Mouse (Mus musculus): ENCODE data around the gene Agfg2. TPM values are rescaled to one million over a fixed set of nuclear protein-coding genes. Genes with fewer than 3 reads are reported as not detected.

The Agfg2 gene
- polyA plus RNA-seq, 1 experiment from 2014 or later = 14.8 TPM

- H3K4me3 ChIP-seq (ENCODE audit: low read length) = no peak overlapping the region
- WGBS = 85% methylated on average over 3 of the region's 3 CpGs
- no peak overlapping the region for H3K4me2 ChIP-seq (replicated peaks; ENCODE audit: low read depth, low read length)
- no peaks in the 10 kb centered on the region for H3K27me3 ChIP-seq (ENCODE audit: control insufficient read depth, insufficient read depth, low read length)
- H3K4me1 ChIP-seq (ENCODE audit: control insufficient read depth, insufficient read depth, low read length) = no peaks in the 10 kb centered on the region
- no peak overlapping the region for H3K9ac ChIP-seq (ENCODE audit: low read depth, low read length)
- H3K36me3 ChIP-seq (ENCODE audit: control insufficient read depth, insufficient read depth, low read length) = no peaks in the 10 kb centered on the region
- H3K9me3 ChIP-seq (ENCODE audit: control insufficient read depth, low read length) = no peaks in the 10 kb centered on the region
- no peak overlapping the region for H3K27ac ChIP-seq (ENCODE audit: low read depth, low read length)
- no peak for ATAC-seq (ENCODE audit: low FRiP score, low TSS enrichment)
Measured at GRCm38 (mm10) chr5:137689974-137690373, 5.4 kb upstream of the Agfg2 start.

DNA sequence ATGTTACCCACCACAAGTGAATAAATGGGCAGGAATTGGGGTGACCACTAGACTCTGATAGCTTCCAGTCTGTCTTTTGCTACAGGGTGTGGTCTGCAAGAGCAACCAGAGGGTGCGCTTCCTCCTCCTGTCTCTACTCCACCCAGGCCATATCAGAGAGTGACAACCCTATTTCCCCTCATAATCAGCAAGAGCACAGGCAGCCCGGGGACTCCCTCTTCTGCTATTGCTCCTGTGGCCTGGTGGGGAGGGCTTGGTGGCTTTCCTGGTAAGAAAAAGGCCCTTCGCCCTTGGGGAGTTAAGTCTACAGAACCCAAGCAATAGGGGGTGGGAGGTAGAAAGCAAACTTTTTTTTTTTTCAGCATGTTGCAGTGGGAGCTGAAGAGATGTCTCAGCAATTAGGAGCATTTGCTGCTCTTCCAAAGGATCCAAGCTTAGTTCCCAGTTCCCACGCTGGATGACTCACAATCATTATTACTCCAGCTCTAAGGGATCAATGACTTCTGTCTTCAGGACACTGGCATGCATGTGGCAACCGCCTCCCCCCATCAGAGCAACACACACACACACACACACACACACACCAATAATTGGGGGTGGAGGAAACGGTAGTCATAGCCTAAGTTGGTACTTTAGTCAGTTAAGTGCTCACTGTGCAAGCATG lies 1.7 kb upstream of the Agfg2 start:
- Histone ChIP-seq H3K27ac (ENCODE audit: low read depth, low read length) (no peak overlapping the region), H3K4me1 (ENCODE audit: control insufficient read depth, insufficient read depth, low read length) (peaks cover 11% of the 10 kb centered on the region), H3K27me3 (ENCODE audit: control insufficient read depth, insufficient read depth, low read length) (no peaks in the 10 kb centered on the region), H3K4me3 (ENCODE audit: low read length) (no peak overlapping the region), H3K36me3 (ENCODE audit: control insufficient read depth, insufficient read depth, low read length) (no peaks in the 10 kb centered on the region), H3K9ac (ENCODE audit: low read depth, low read length) (no peak overlapping the region), H3K4me2 (replicated peaks; ENCODE audit: low read depth, low read length) (no peak overlapping the region), H3K9me3 (ENCODE audit: control insufficient read depth, low read length) (no peaks in the 10 kb centered on the region)
- no peak for ATAC-seq (ENCODE audit: low FRiP score, low TSS enrichment)
- WGBS = 81% methylated on average over 6 of the region's 6 CpGs

DNA sequence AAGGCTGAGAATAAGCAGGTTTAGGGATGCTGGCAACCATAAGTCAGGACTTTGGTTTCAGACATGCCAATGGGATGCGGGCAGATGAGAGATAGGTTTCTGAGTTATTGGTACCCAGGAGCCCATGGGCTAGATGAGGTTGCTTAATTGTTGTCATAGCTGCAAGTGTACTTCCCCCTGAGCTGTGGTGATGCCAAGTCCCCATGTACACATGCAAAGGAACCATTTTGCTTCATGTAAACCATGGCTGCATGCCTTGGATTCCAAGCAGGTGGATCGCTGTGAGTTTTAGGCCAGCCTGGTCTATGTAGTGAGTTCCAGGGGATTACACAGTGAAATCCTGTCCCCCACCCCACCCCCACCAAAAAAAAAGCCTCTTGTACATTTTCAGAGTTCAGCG lies 1.1 kb upstream of the Agfg2 start:
- no peak for ATAC-seq (ENCODE audit: low FRiP score, low TSS enrichment)
- H3K27ac ChIP-seq (ENCODE audit: low read depth, low read length) = no peak overlapping the region
- WGBS = 92% methylated on average over 3 of the region's 3 CpGs
- peaks cover 11% of the 10 kb centered on the region for H3K4me1 ChIP-seq (ENCODE audit: control insufficient read depth, insufficient read depth, low read length)
- H3K9me3 ChIP-seq (ENCODE audit: control insufficient read depth, low read length) = no peaks in the 10 kb centered on the region
- H3K9ac ChIP-seq (ENCODE audit: low read depth, low read length) = no peak overlapping the region
- H3K4me2 ChIP-seq (replicated peaks; ENCODE audit: low read depth, low read length) = no peak overlapping the region
- no peaks in the 10 kb centered on the region for H3K27me3 ChIP-seq (ENCODE audit: control insufficient read depth, insufficient read depth, low read length)
- no peak overlapping the region for H3K4me3 ChIP-seq (ENCODE audit: low read length)
- no peaks in the 10 kb centered on the region for H3K36me3 ChIP-seq (ENCODE audit: control insufficient read depth, insufficient read depth, low read length)

GRCm38 (mm10) chr5:137683388-137684293 lies 885 bp downstream of the Agfg2 start:
- WGBS = 10% methylated on average over 28 of the region's 28 CpGs
- H3K4me1 ChIP-seq (ENCODE audit: control insufficient read depth, insufficient read depth, low read length) = peaks cover 11% of the 10 kb centered on the region
- H3K4me2 ChIP-seq (replicated peaks; ENCODE audit: low read depth, low read length) = peak overlapping the region; percentile 87
- peak overlapping the region; percentile 74 for H3K4me3 ChIP-seq (ENCODE audit: low read length)
- H3K9ac ChIP-seq (ENCODE audit: low read depth, low read length) = peak overlapping the region; percentile 62
- peak overlapping the region; percentile 44; the same call in 1 of the 2 replicates for H3K27ac ChIP-seq (ENCODE audit: low read depth, low read length)
- no peaks in the 10 kb centered on the region for H3K36me3 ChIP-seq (ENCODE audit: control insufficient read depth, insufficient read depth, low read length)
- no peaks in the 10 kb centered on the region for H3K27me3 ChIP-seq (ENCODE audit: control insufficient read depth, insufficient read depth, low read length)
- H3K9me3 ChIP-seq (ENCODE audit: control insufficient read depth, low read length) = no peaks in the 10 kb centered on the region
- ATAC-seq (ENCODE audit: low FRiP score, low TSS enrichment) = 0 out of 2 replicates have a peak, but pooled peaks have one; percentile 3

DNA sequence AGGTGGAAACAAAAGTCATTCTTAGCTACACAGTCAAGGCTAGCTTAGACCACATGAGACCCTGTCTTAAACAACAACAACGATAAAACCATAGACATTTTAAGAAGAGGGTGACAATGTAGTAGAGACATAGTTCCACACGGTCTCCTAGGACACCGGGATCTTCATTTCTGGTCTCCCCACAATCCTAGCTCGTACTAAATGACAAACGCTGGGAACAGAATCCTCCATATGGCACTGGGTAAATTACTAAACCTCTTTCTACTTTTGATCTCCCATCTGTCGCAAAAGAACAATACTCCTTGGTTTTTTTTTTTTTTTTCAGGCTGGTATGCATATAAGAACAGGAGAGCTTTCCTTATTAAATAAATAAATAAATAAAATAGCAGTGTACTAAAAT lies 2.0 kb downstream of the Agfg2 start:
- Histone ChIP-seq H3K4me3 (ENCODE audit: low read length) (no peak overlapping the region), H3K4me2 (replicated peaks; ENCODE audit: low read depth, low read length) (peak overlapping the region; percentile 87), H3K36me3 (ENCODE audit: control insufficient read depth, insufficient read depth, low read length) (no peaks in the 10 kb centered on the region), H3K4me1 (ENCODE audit: control insufficient read depth, insufficient read depth, low read length) (peaks cover 11% of the 10 kb centered on the region), H3K27ac (ENCODE audit: low read depth, low read length) (no peak overlapping the region), H3K9ac (ENCODE audit: low read depth, low read length) (0 out of 2 replicates have a peak overlapping the region, but pooled peaks have one; percentile 35), H3K9me3 (ENCODE audit: control insufficient read depth, low read length) (no peaks in the 10 kb centered on the region), H3K27me3 (ENCODE audit: control insufficient read depth, insufficient read depth, low read length) (no peaks in the 10 kb centered on the region)
- ATAC-seq (ENCODE audit: low FRiP score, low TSS enrichment) = no peak
- 79% methylated on average over 6 of the region's 6 CpGs for WGBS

DNA sequence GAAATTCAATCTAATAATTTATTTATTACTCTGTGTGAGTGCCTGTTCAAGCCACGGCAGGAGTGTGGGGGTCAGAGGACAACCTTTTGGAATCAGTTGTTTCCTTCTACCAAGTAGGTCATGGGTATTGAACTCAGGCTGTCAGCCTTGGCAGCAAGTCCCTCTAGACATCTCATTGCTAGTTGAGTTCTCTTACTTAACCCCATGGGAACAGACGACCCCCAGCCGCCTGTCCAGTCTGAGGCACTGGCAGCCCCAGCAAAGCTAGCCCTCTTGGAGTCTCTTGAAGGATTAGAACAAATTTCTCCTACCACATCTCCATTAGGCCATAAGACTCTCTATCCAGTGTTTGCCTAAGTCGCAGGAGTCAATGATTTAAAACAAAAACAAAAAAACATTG lies 4.8 kb downstream of the Agfg2 start:
- no peak overlapping the region for H3K4me3 ChIP-seq (ENCODE audit: low read length)
- 67% methylated on average over 4 of the region's 4 CpGs for WGBS
- H3K4me1 ChIP-seq (ENCODE audit: control insufficient read depth, insufficient read depth, low read length) = peaks cover 11% of the 10 kb centered on the region
- H3K9ac ChIP-seq (ENCODE audit: low read depth, low read length) = no peak overlapping the region
- no peaks in the 10 kb centered on the region for H3K27me3 ChIP-seq (ENCODE audit: control insufficient read depth, insufficient read depth, low read length)
- no peak overlapping the region for H3K27ac ChIP-seq (ENCODE audit: low read depth, low read length)
- no peak for ATAC-seq (ENCODE audit: low FRiP score, low TSS enrichment)
- no peaks in the 10 kb centered on the region for H3K9me3 ChIP-seq (ENCODE audit: control insufficient read depth, low read length)
- H3K36me3 ChIP-seq (ENCODE audit: control insufficient read depth, insufficient read depth, low read length) = peaks cover 2% of the 10 kb centered on the region; the same call in 1 of the 2 replicates
- no peak overlapping the region for H3K4me2 ChIP-seq (replicated peaks; ENCODE audit: low read depth, low read length)

DNA sequence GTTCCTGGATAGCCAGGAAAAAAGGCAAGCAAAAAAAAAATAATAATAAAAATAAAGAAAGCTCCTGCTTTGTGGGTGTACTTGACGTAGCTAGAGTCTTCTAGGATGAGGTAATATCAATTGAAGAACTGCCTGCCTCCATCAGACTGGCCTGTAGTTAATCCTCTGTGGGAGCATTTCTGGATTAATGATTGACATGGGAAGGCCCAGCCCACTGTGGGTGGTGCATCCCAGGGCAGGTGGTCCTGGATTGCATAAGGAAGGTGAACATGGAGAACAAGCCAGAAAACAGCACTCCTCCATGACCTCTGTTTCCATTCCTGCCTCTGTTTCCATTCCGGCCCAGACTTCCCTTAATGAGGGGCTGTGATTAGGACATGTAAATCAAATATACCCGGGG lies 5.8 kb downstream of the Agfg2 start:
- Histone ChIP-seq H3K4me2 (replicated peaks; ENCODE audit: low read depth, low read length) (no peak overlapping the region), H3K36me3 (ENCODE audit: control insufficient read depth, insufficient read depth, low read length) (peaks cover 2% of the 10 kb centered on the region; the same call in 1 of the 2 replicates), H3K4me1 (ENCODE audit: control insufficient read depth, insufficient read depth, low read length) (peaks cover 11% of the 10 kb centered on the region), H3K4me3 (ENCODE audit: low read length) (no peak overlapping the region), H3K27me3 (ENCODE audit: control insufficient read depth, insufficient read depth, low read length) (no peaks in the 10 kb centered on the region), H3K9ac (ENCODE audit: low read depth, low read length) (no peak overlapping the region), H3K9me3 (ENCODE audit: control insufficient read depth, low read length) (no peaks in the 10 kb centered on the region), H3K27ac (ENCODE audit: low read depth, low read length) (no peak overlapping the region)
- ATAC-seq (ENCODE audit: low FRiP score, low TSS enrichment) = no peak
- WGBS = 78% methylated on average over 3 of the region's 3 CpGs

GRCm38 (mm10) chr5:137677859-137678258 lies 6.7 kb downstream of the Agfg2 start:
- Histone ChIP-seq H3K9me3 (ENCODE audit: control insufficient read depth, low read length) (no peaks in the 10 kb centered on the region), H3K27me3 (ENCODE audit: control insufficient read depth, insufficient read depth, low read length) (no peaks in the 10 kb centered on the region), H3K4me3 (ENCODE audit: low read length) (no peak overlapping the region), H3K4me2 (replicated peaks; ENCODE audit: low read depth, low read length) (no peak overlapping the region), H3K36me3 (ENCODE audit: control insufficient read depth, insufficient read depth, low read length) (peaks cover 2% of the 10 kb centered on the region; the same call in 1 of the 2 replicates), H3K4me1 (ENCODE audit: control insufficient read depth, insufficient read depth, low read length) (peaks cover 6% of the 10 kb centered on the region), H3K9ac (ENCODE audit: low read depth, low read length) (no peak overlapping the region), H3K27ac (ENCODE audit: low read depth, low read length) (no peak overlapping the region)
- no peak for ATAC-seq (ENCODE audit: low FRiP score, low TSS enrichment)
- WGBS = 96% methylated on average over 8 of the region's 8 CpGs

- no peak for ATAC-seq (ENCODE audit: low FRiP score, low TSS enrichment)
- H3K4me3 ChIP-seq (ENCODE audit: low read length) = no peak overlapping the region
- WGBS = 93% methylated on average over 8 of the region's 8 CpGs
Measured at GRCm38 (mm10) chr5:137674786-137675185, 9.7 kb downstream of the Agfg2 start.

More at GRCm38 (mm10) chr5:137674786-137675185, 9.7 kb downstream of the Agfg2 start:
- H3K27me3 ChIP-seq (ENCODE audit: control insufficient read depth, insufficient read depth, low read length) = no peaks in the 10 kb centered on the region
- no peaks in the 10 kb centered on the region for H3K9me3 ChIP-seq (ENCODE audit: control insufficient read depth, low read length)
- no peak overlapping the region for H3K9ac ChIP-seq (ENCODE audit: low read depth, low read length)
- H3K4me2 ChIP-seq (replicated peaks; ENCODE audit: low read depth, low read length) = no peak overlapping the region
- peaks cover 12% of the 10 kb centered on the region for H3K4me1 ChIP-seq (ENCODE audit: control insufficient read depth, insufficient read depth, low read length)
- peaks cover 2% of the 10 kb centered on the region; the same call in 1 of the 2 replicates for H3K36me3 ChIP-seq (ENCODE audit: control insufficient read depth, insufficient read depth, low read length)
- no peak overlapping the region for H3K27ac ChIP-seq (ENCODE audit: low read depth, low read length)
